Mouse (Mus musculus): ENCODE data around the gene Itga4. TPM values are rescaled to one million over a fixed set of nuclear protein-coding genes. Genes with fewer than 3 reads are reported as not detected.

Itga4 gene
- polyA plus RNA-seq, 1 experiment = 1.7 TPM

DNA sequence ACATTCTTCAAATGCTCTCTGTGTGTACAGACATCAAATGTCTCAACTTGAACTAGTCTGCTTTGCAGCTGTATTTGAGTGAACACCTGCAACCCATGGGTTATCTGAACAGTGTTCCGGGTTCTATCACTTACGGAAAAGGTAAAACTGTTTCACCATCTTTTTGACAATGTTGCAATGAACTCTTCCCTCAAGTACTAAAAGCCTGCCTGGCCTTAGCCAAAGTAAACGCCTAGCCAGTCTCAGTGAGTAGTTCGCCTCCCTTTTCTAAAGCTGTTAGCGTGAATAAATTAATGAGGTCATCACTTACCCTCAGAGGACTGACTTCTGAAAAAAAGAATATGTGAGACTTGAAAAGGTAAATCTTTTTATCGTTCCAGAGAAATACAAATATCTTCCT is 18.0 kb upstream of the Itga4 start:
- Histone ChIP-seq H3K9me3 (ENCODE audit: control insufficient read depth, low read length) (no peaks in the 10 kb centered on the region), H3K4me3 (replicated peaks) (no peak overlapping the region), H3K36me3 (ENCODE audit: control insufficient read depth) (no peaks in the 10 kb centered on the region), H3K27me3 (ENCODE audit: control insufficient read depth) (no peaks in the 10 kb centered on the region), H3K4me1 (ENCODE audit: control insufficient read depth) (peaks cover 16% of the 10 kb centered on the region)
- TF ChIP-seq TAL1 (IDR thresholded peaks at IDR 0.05; ENCODE audit: low read length) (no peak), GATA1 (IDR thresholded peaks at IDR 0.05; ENCODE audit: low read length) (no peak)

- Histone ChIP-seq H3K4me3 (replicated peaks) (no peak overlapping the region), H3K27me3 (ENCODE audit: control insufficient read depth) (no peaks in the 10 kb centered on the region), H3K36me3 (ENCODE audit: control insufficient read depth) (no peaks in the 10 kb centered on the region), H3K9me3 (ENCODE audit: control insufficient read depth, low read length) (no peaks in the 10 kb centered on the region), H3K4me1 (ENCODE audit: control insufficient read depth) (peaks cover 27% of the 10 kb centered on the region)
- TF ChIP-seq TAL1 (IDR thresholded peaks at IDR 0.05; ENCODE audit: low read length) = no peak
- no peak for TF ChIP-seq GATA1 (IDR thresholded peaks at IDR 0.05; ENCODE audit: low read length)
Observed at GRCm38 (mm10) chr2:79244276-79244675, 10.9 kb upstream of the Itga4 start.

- H3K27me3 ChIP-seq (ENCODE audit: control insufficient read depth) = no peaks in the 10 kb centered on the region
- no peak for TF ChIP-seq TAL1 (IDR thresholded peaks at IDR 0.05; ENCODE audit: low read length)
- no peak for TF ChIP-seq GATA1 (IDR thresholded peaks at IDR 0.05; ENCODE audit: low read length)
- no peaks in the 10 kb centered on the region for H3K36me3 ChIP-seq (ENCODE audit: control insufficient read depth)
- no peak overlapping the region for H3K4me3 ChIP-seq (replicated peaks)
- H3K4me1 ChIP-seq (ENCODE audit: control insufficient read depth) = peaks cover 29% of the 10 kb centered on the region
- H3K9me3 ChIP-seq (ENCODE audit: control insufficient read depth, low read length) = no peaks in the 10 kb centered on the region
Observed at GRCm38 (mm10) chr2:79244743-79245142, 10.5 kb upstream of the Itga4 start.

DNA sequence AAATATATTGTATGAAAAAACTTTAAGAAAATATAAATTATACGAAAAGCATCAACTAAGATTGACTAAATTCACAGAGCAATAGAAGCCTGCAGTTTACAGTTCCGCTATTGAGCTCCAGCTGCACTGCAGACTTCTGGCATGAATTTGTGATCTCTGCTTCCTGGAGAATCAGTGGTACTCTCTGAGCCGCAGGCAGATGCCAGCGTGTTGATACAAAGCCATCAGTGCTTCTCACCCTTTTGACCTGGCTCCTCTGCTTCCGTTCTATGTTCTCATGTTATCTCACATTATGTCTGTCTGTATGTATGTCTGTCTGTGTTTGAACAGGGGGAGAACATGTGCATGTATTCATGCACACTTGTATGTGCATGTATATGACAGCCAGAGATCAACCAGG is 6.9 kb upstream of the Itga4 start:
- Histone ChIP-seq H3K4me3 (replicated peaks) (no peak overlapping the region), H3K4me1 (ENCODE audit: control insufficient read depth) (peaks cover 61% of the 10 kb centered on the region)
- TF ChIP-seq TAL1 (IDR thresholded peaks at IDR 0.05; ENCODE audit: low read length) = no peak
- TF ChIP-seq GATA1 (IDR thresholded peaks at IDR 0.05; ENCODE audit: low read length) = no peak

GRCm38 (mm10) chr2:79250510-79250909 is 4.7 kb upstream of the Itga4 start:
- no peak for TF ChIP-seq GATA1 (IDR thresholded peaks at IDR 0.05; ENCODE audit: low read length)
- no peak for TF ChIP-seq TAL1 (IDR thresholded peaks at IDR 0.05; ENCODE audit: low read length)
- H3K4me1 ChIP-seq (ENCODE audit: control insufficient read depth) = peaks cover 61% of the 10 kb centered on the region
- no peak overlapping the region for H3K4me3 ChIP-seq (replicated peaks)
- H3K27me3 ChIP-seq (ENCODE audit: control insufficient read depth) = peaks cover under 1% of the 10 kb centered on the region; the same call in 1 of the 2 replicates
- no peaks in the 10 kb centered on the region for H3K9me3 ChIP-seq (ENCODE audit: control insufficient read depth, low read length)
- peaks cover under 1% of the 10 kb centered on the region; the same call in 1 of the 2 replicates for H3K36me3 ChIP-seq (ENCODE audit: control insufficient read depth)

More for the DNA sequence above, 6.9 kb upstream of the Itga4 start:
- Histone ChIP-seq H3K36me3 (ENCODE audit: control insufficient read depth) (no peaks in the 10 kb centered on the region), H3K27me3 (ENCODE audit: control insufficient read depth) (no peaks in the 10 kb centered on the region), H3K9me3 (ENCODE audit: control insufficient read depth, low read length) (no peaks in the 10 kb centered on the region)

GRCm38 (mm10) chr2:79253754-79254197 is 1.4 kb upstream of the Itga4 start:
- Histone ChIP-seq H3K27me3 (ENCODE audit: control insufficient read depth) (peaks cover 5% of the 10 kb centered on the region; the same call in 1 of the 2 replicates), H3K4me3 (replicated peaks) (peak overlapping the region; percentile 57), H3K9me3 (ENCODE audit: control insufficient read depth, low read length) (no peaks in the 10 kb centered on the region), H3K4me1 (ENCODE audit: control insufficient read depth) (peaks cover 72% of the 10 kb centered on the region), H3K36me3 (ENCODE audit: control insufficient read depth) (peaks cover 32% of the 10 kb centered on the region)
- TF ChIP-seq TAL1 (IDR thresholded peaks at IDR 0.05; ENCODE audit: low read length) = peak; percentile 54; the same call in 2 of the 3 replicates
- peak; percentile 9; the same call in 1 of the 2 replicates for TF ChIP-seq GATA1 (IDR thresholded peaks at IDR 0.05; ENCODE audit: low read length)

- TF ChIP-seq TAL1 (IDR thresholded peaks at IDR 0.05; ENCODE audit: low read length) = no peak
- no peak for TF ChIP-seq GATA1 (IDR thresholded peaks at IDR 0.05; ENCODE audit: low read length)
- no peaks in the 10 kb centered on the region for H3K9me3 ChIP-seq (ENCODE audit: control insufficient read depth, low read length)
- peaks cover 5% of the 10 kb centered on the region; the same call in 1 of the 2 replicates for H3K27me3 ChIP-seq (ENCODE audit: control insufficient read depth)
- peak overlapping the region; percentile 83 for H3K4me3 ChIP-seq (replicated peaks)
- peaks cover 78% of the 10 kb centered on the region for H3K4me1 ChIP-seq (ENCODE audit: control insufficient read depth)
- H3K36me3 ChIP-seq (ENCODE audit: control insufficient read depth) = peaks cover 38% of the 10 kb centered on the region
Observed at GRCm38 (mm10) chr2:79254588-79255191, 536 bp upstream of the Itga4 start.

GRCm38 (mm10) chr2:79256001-79256339 is 744 bp downstream of the Itga4 start:
- H3K4me1 ChIP-seq (ENCODE audit: control insufficient read depth) = peaks cover 79% of the 10 kb centered on the region
- TF ChIP-seq GATA1 (IDR thresholded peaks at IDR 0.05; ENCODE audit: low read length) = no peak
- TF ChIP-seq TAL1 (IDR thresholded peaks at IDR 0.05; ENCODE audit: low read length) = no peak

DNA sequence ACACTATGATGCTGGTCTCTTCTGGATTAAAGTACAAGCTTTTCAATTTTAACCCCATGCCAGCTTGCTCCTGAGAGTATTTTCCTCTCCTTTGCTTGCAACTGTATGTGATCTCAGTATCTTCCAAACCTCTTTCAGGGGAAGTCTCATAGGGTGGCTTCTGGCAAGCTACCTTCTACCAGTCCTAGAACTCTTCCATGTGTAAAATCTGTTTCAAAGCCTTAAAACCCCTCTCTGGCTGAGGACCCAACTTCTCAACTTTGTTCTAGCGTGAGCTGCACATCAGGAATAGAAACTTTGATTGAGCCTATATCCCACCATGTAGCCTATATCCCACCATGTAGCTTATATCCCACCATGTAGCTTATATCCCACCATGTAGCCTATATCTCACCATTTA is 1.1 kb downstream of the Itga4 start:
- H3K4me1 ChIP-seq (ENCODE audit: control insufficient read depth) = peaks cover 78% of the 10 kb centered on the region
- TF ChIP-seq TAL1 (IDR thresholded peaks at IDR 0.05; ENCODE audit: low read length) (no peak), GATA1 (IDR thresholded peaks at IDR 0.05; ENCODE audit: low read length) (no peak)
- peak overlapping the region; percentile 83 for H3K4me3 ChIP-seq (replicated peaks)
- H3K9me3 ChIP-seq (ENCODE audit: control insufficient read depth, low read length) = no peaks in the 10 kb centered on the region
- H3K27me3 ChIP-seq (ENCODE audit: control insufficient read depth) = peaks cover 5% of the 10 kb centered on the region; the same call in 1 of the 2 replicates
- peaks cover 54% of the 10 kb centered on the region for H3K36me3 ChIP-seq (ENCODE audit: control insufficient read depth)

More at GRCm38 (mm10) chr2:79256001-79256339, 744 bp downstream of the Itga4 start:
- H3K4me3 ChIP-seq (replicated peaks) = peak overlapping the region; percentile 83
- peaks cover 5% of the 10 kb centered on the region; the same call in 1 of the 2 replicates for H3K27me3 ChIP-seq (ENCODE audit: control insufficient read depth)
- no peaks in the 10 kb centered on the region for H3K9me3 ChIP-seq (ENCODE audit: control insufficient read depth, low read length)
- H3K36me3 ChIP-seq (ENCODE audit: control insufficient read depth) = peaks cover 51% of the 10 kb centered on the region
